Mouse (Mus musculus) hindbrain, embryonic 12.5 days (tissue): ENCODE measurements around the gene Tcf7. TPM values are rescaled to one million over a fixed set of nuclear protein-coding genes. Genes with fewer than 3 reads are reported as not detected.

ENCODE experiments used
- ATAC-seq: fragments of 200-750 bp; cut with Nextera tagmentation; 2 replicates; pipeline ENCODE4 v1.8.0; 2017; ENCODE audit warnings: moderate TSS enrichment; ENCODE audit not compliant: low FRiP score
- H3K27ac ChIP-seq: fragments of 300-500 bp; sonication (generic); 2 replicates; pipeline ENCODE4 v1.5.1; 2016; ENCODE audit warnings: mild to moderate bottlenecking
- H3K27me3 ChIP-seq: fragments of 300-500 bp; sonication (generic); 2 replicates; pipeline ENCODE4 v1.6.1; 2016; ENCODE audit warnings: mild to moderate bottlenecking
- H3K36me3 ChIP-seq: fragments of 300-500 bp; sonication (generic); 2 replicates; pipeline ENCODE4 v1.6.1; 2016; ENCODE audit warnings: mild to moderate bottlenecking
- H3K4me1 ChIP-seq: fragments of 300-500 bp; sonication (generic); 2 replicates; pipeline ENCODE4 v1.6.1; 2016
- H3K4me2 ChIP-seq: fragments of 300-500 bp; sonication (generic); replicated peaks from 2 replicates; pipeline ENCODE4 v1.6.1; 2016; ENCODE audit warnings: mild to moderate bottlenecking
- H3K4me3 ChIP-seq: fragments of 300-500 bp; sonication (generic); 2 replicates; pipeline ENCODE4 v1.5.1; 2016; ENCODE audit warnings: mild to moderate bottlenecking
- H3K9ac ChIP-seq: fragments of 300-500 bp; sonication (generic); 2 replicates; pipeline ENCODE4 v1.6.1; 2016; ENCODE audit warnings: mild to moderate bottlenecking, moderate library complexity
- H3K9me3 ChIP-seq: fragments of 300-500 bp; sonication (generic); replicated peaks from 2 replicates; pipeline ENCODE4 v1.6.1; 2016; ENCODE audit warnings: mild to moderate bottlenecking
- WGBS: fragments of 180-500 bp; shearing (Covaris S2); methylation state at CpG from one replicate; pipeline ENCODE4 v1.1.7; 2016; 5-methylcytosine and 5-hydroxymethylcytosine counted together
- polyA plus RNA-seq: library from polyadenylated mRNA; unstranded; fragments of >200 nt; fragmentation: Nextera tagmentation; extraction: Ambion mirVana; gene quantifications from 2 replicates; pipeline ENCODE4 v1.2.1, GENCODE M21; 2016

Tcf7 gene
- polyA plus RNA-seq, 1 experiment from 2014 or later: 8.6 TPM

- WGBS: 61% methylated on average over 6 of the region's 6 CpGs
- no peak overlapping the region for H3K9ac ChIP-seq
- no peak overlapping the region for H3K27ac ChIP-seq
- no peaks in the 10 kb centered on the region for H3K9me3 ChIP-seq
- no peaks in the 10 kb centered on the region for H3K27me3 ChIP-seq
- H3K4me3 ChIP-seq: no peak overlapping the region
- no peak overlapping the region for H3K4me2 ChIP-seq
- no peaks in the 10 kb centered on the region for H3K36me3 ChIP-seq
- H3K4me1 ChIP-seq: peaks cover 21% of the 10 kb centered on the region
- no peak for ATAC-seq
Measured at GRCm38 (mm10) chr11:52272619-52273018, 10.2 kb downstream of the Tcf7 start.

GRCm38 (mm10) chr11:52271765-52272495, 10.9 kb downstream of the Tcf7 start:
- Histone ChIP-seq H3K9ac (no peak overlapping the region), H3K4me2 (no peak overlapping the region), H3K36me3 (no peaks in the 10 kb centered on the region), H3K9me3 (no peaks in the 10 kb centered on the region), H3K4me1 (peaks cover 21% of the 10 kb centered on the region), H3K4me3 (no peak overlapping the region), H3K27ac (no peak overlapping the region), H3K27me3 (no peaks in the 10 kb centered on the region)
- no peak for ATAC-seq
- 78% methylated on average over 8 of the region's 8 CpGs for WGBS

GRCm38 (mm10) chr11:52269841-52270240, 13.0 kb downstream of the Tcf7 start:
- Histone ChIP-seq H3K4me3 (no peak overlapping the region), H3K27me3 (no peaks in the 10 kb centered on the region), H3K4me1 (peaks cover 35% of the 10 kb centered on the region), H3K9ac (no peak overlapping the region), H3K4me2 (no peak overlapping the region), H3K9me3 (no peaks in the 10 kb centered on the region), H3K36me3 (no peaks in the 10 kb centered on the region), H3K27ac (no peak overlapping the region)
- 94% methylated on average over 6 of the region's 6 CpGs for WGBS
- ATAC-seq: no peak

- peaks cover 33% of the 10 kb centered on the region for H3K4me1 ChIP-seq
- H3K4me3 ChIP-seq: no peak overlapping the region
- ATAC-seq: no peak
- H3K27me3 ChIP-seq: no peaks in the 10 kb centered on the region
- no peak overlapping the region for H3K4me2 ChIP-seq
- H3K9me3 ChIP-seq: no peaks in the 10 kb centered on the region
- no peak overlapping the region for H3K9ac ChIP-seq
- H3K27ac ChIP-seq: no peak overlapping the region
- H3K36me3 ChIP-seq: no peaks in the 10 kb centered on the region
- WGBS: 64% methylated on average over 7 of the region's 7 CpGs
Measured at GRCm38 (mm10) chr11:52268104-52268835, 14.5 kb downstream of the Tcf7 start.

- H3K36me3 ChIP-seq: no peaks in the 10 kb centered on the region
- no peak for ATAC-seq
- no peak overlapping the region for H3K4me2 ChIP-seq
- no peaks in the 10 kb centered on the region for H3K9me3 ChIP-seq
- H3K4me3 ChIP-seq: no peak overlapping the region
- peaks cover 23% of the 10 kb centered on the region for H3K4me1 ChIP-seq
- WGBS: 90% methylated on average over 5 of the region's 5 CpGs
- no peak overlapping the region for H3K27ac ChIP-seq
- H3K9ac ChIP-seq: no peak overlapping the region
- no peaks in the 10 kb centered on the region for H3K27me3 ChIP-seq
Measured at GRCm38 (mm10) chr11:52267271-52267670, 15.5 kb downstream of the Tcf7 start.

- H3K9me3 ChIP-seq: no peaks in the 10 kb centered on the region
- WGBS: 70% methylated on average over 12 of the region's 12 CpGs
- ATAC-seq: no peak
- no peak overlapping the region for H3K9ac ChIP-seq
- no peak overlapping the region for H3K27ac ChIP-seq
- H3K27me3 ChIP-seq: no peaks in the 10 kb centered on the region
- no peak overlapping the region for H3K4me2 ChIP-seq
- no peaks in the 10 kb centered on the region for H3K36me3 ChIP-seq
- H3K4me3 ChIP-seq: no peak overlapping the region
- H3K4me1 ChIP-seq: peaks cover 21% of the 10 kb centered on the region
Measured at GRCm38 (mm10) chr11:52265616-52266307, 17.1 kb downstream of the Tcf7 start.

GRCm38 (mm10) chr11:52264871-52265270, 17.9 kb downstream of the Tcf7 start:
- Histone ChIP-seq H3K36me3 (no peaks in the 10 kb centered on the region), H3K27ac (no peak overlapping the region), H3K4me1 (peaks cover 21% of the 10 kb centered on the region), H3K4me2 (no peak overlapping the region), H3K9ac (no peak overlapping the region), H3K27me3 (no peaks in the 10 kb centered on the region), H3K4me3 (no peak overlapping the region), H3K9me3 (no peaks in the 10 kb centered on the region)
- ATAC-seq: no peak
- WGBS: 76% methylated on average over 7 of the region's 7 CpGs

- Histone ChIP-seq H3K27ac (no peak overlapping the region), H3K4me1 (peaks cover 14% of the 10 kb centered on the region), H3K27me3 (no peaks in the 10 kb centered on the region), H3K4me3 (no peak overlapping the region), H3K9ac (no peak overlapping the region), H3K36me3 (no peaks in the 10 kb centered on the region), H3K4me2 (no peak overlapping the region), H3K9me3 (no peaks in the 10 kb centered on the region)
- no peak for ATAC-seq
- WGBS: 92% methylated on average over 11 of the region's 11 CpGs
Measured at GRCm38 (mm10) chr11:52262338-52262737, 20.5 kb downstream of the Tcf7 start.

- peaks cover 14% of the 10 kb centered on the region for H3K4me1 ChIP-seq
- no peak for ATAC-seq
- H3K36me3 ChIP-seq: no peaks in the 10 kb centered on the region
- no peak overlapping the region for H3K4me3 ChIP-seq
- no peak overlapping the region for H3K9ac ChIP-seq
- H3K27ac ChIP-seq: no peak overlapping the region
- WGBS: 59% methylated on average over 5 of the region's 5 CpGs
- H3K4me2 ChIP-seq: no peak overlapping the region
- H3K27me3 ChIP-seq: no peaks in the 10 kb centered on the region
- H3K9me3 ChIP-seq: no peaks in the 10 kb centered on the region
Measured at GRCm38 (mm10) chr11:52261937-52262336, 20.9 kb downstream of the Tcf7 start.

- Histone ChIP-seq H3K4me1 (peaks cover 6% of the 10 kb centered on the region), H3K36me3 (no peaks in the 10 kb centered on the region), H3K4me3 (no peak overlapping the region), H3K9ac (no peak overlapping the region), H3K4me2 (no peak overlapping the region), H3K27me3 (no peaks in the 10 kb centered on the region), H3K27ac (no peak overlapping the region), H3K9me3 (no peaks in the 10 kb centered on the region)
- no peak for ATAC-seq
- 69% methylated on average over 4 of the region's 4 CpGs for WGBS
Measured at GRCm38 (mm10) chr11:52260878-52261277, 21.9 kb downstream of the Tcf7 start.

GRCm38 (mm10) chr11:52258711-52259110, 24.1 kb downstream of the Tcf7 start:
- 70% methylated on average over 5 of the region's 5 CpGs for WGBS
- Histone ChIP-seq H3K27ac (no peak overlapping the region), H3K27me3 (no peaks in the 10 kb centered on the region), H3K4me2 (no peak overlapping the region), H3K9ac (no peak overlapping the region), H3K36me3 (no peaks in the 10 kb centered on the region), H3K4me3 (no peak overlapping the region), H3K9me3 (no peaks in the 10 kb centered on the region), H3K4me1 (no peaks in the 10 kb centered on the region)
- ATAC-seq: no peak

- Histone ChIP-seq H3K36me3 (no peaks in the 10 kb centered on the region), H3K4me1 (no peaks in the 10 kb centered on the region), H3K9ac (no peak overlapping the region), H3K27ac (no peak overlapping the region), H3K4me2 (no peak overlapping the region), H3K9me3 (no peaks in the 10 kb centered on the region), H3K27me3 (no peaks in the 10 kb centered on the region), H3K4me3 (no peak overlapping the region)
- ATAC-seq: no peak
- WGBS: 95% methylated on average over 3 of the region's 3 CpGs
Measured at GRCm38 (mm10) chr11:52257376-52257775, 25.4 kb downstream of the Tcf7 start.
